Mouse (Mus musculus): ENCODE data around the gene Tnfrsf25.

The Tnfrsf25 gene

DNA sequence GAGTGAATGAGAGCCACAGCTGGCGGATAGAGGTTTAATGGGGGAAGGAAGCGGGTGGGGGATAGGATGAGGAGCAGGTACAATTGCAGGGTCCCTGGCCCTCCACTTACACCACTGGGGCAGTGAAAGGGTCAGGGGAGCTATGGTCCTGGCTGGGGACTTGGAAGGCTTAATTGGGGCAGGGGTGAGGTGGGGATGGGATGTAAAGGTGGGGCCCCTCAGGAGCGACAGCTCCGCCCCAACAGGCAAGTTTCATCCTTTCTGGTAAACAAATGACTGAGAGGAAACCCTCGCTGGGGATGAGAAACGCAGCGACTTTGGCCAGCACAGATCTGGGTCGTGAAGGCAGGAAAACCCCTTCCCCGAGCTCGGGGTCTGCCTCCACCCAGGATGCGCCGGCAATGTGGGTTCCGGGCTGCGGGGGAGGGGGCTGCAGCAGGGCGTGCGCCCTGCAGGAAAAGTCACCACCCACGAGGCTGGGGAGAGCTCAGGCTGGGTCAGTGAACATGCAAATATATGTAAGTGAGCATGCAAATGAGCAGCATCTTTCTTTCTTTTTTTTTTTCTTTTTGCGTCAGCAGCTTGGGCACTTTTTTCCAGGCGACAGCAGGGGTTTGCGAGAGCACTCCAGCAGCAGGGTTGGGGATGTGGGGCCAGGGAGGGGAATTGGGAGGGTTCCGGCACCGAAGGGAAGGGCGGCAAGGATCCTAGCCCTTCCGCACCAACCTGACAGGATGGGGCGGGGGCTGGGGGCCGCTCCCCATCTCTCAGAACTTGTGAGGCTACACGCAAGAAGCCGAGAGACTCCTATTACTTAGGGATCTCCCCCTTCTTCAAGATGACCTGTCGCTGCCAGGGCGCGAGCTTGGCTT, 4.8 kb downstream of the Tnfrsf25 start:
- TF ChIP-seq NANOG (IDR thresholded peaks at IDR 0.05; ENCODE audit: borderline replicate concordance, low read length), result no peak
- no peak for TF ChIP-seq POU5F1 (IDR thresholded peaks at IDR 0.05; ENCODE audit: borderline replicate concordance, low read length)
- TF ChIP-seq CTCF (conservative IDR thresholded peaks at IDR 0.05; ENCODE audit: low read length), result no peak
- H3K27me3 ChIP-seq (ENCODE audit: insufficient read depth, low read length), result peaks cover 89% of the 10 kb centered on the region
- peaks cover 89% of the 10 kb centered on the region for H3K4me1 ChIP-seq (replicated peaks; ENCODE audit: low read depth, low read length)
- peak overlapping the region; percentile 74 for H3K4me3 ChIP-seq (replicated peaks; ENCODE audit: low read length)
- peaks cover 21% of the 10 kb centered on the region for H3K36me3 ChIP-seq (ENCODE audit: insufficient read depth, low read length)
- 0 out of 2 replicates have a peak, but pooled peaks cover 4% of the 10 kb centered on the region for H3K9me3 ChIP-seq (ENCODE audit: low read length)

DNA sequence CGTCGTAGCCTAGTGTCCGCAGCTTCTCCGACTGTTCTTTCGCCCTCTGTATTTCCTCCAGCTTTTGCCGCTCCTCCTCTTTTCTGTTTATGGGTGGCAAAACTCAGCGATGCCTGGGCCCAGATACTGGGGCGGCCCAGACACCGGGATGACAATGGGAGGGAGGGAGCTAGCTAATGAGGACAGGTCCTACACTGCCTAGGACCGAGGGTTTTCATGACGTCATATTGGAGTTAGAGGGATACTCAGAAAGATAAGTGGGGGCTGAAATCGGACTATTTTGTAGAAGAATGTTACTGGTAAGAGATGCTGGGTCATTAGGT, 5.4 kb downstream of the Tnfrsf25 start:
- TF ChIP-seq CTCF (conservative IDR thresholded peaks at IDR 0.05; ENCODE audit: low read length), result no peak
- TF ChIP-seq POU5F1 (IDR thresholded peaks at IDR 0.05; ENCODE audit: borderline replicate concordance, low read length), result no peak
- no peak for TF ChIP-seq NANOG (IDR thresholded peaks at IDR 0.05; ENCODE audit: borderline replicate concordance, low read length)
- Histone ChIP-seq H3K27me3 (ENCODE audit: insufficient read depth, low read length) (peaks cover 95% of the 10 kb centered on the region), H3K4me1 (replicated peaks; ENCODE audit: low read depth, low read length) (peaks cover 87% of the 10 kb centered on the region), H3K36me3 (ENCODE audit: insufficient read depth, low read length) (peaks cover 21% of the 10 kb centered on the region), H3K4me3 (replicated peaks; ENCODE audit: low read length) (peak overlapping the region; percentile 74), H3K9me3 (ENCODE audit: low read length) (0 out of 2 replicates have a peak, but pooled peaks cover 4% of the 10 kb centered on the region)

DNA sequence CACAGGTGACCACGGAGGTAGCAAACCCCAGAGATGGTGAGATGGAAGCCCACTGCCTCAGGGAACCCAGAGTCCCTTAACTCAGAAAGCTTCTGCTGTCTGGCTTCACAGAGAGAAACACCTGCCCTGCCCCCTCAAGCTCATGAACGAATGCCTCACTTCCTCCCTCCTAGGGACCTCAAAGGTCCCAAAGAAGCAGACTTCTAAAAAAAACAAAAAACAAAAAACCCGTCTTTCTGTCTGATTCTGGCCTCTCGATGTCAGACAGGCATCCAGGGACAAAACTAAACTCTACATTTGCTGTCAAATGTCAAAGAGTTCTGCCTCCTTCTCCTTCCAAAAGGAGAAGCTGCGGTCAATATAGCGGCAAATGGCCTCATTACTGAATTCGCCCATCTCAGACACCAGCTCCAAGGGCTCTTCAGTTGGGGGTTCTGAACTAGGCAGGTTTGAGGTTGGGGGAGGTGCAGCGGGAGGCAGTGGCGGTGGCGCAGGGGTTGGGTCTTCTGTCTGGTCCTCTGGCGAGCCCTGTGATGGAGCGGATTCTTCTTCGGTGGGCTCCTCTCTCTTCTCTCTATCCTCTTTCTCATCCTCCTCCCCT, 8.7 kb downstream of the Tnfrsf25 start:
- TF ChIP-seq CTCF (conservative IDR thresholded peaks at IDR 0.05; ENCODE audit: low read length) (no peak), NANOG (IDR thresholded peaks at IDR 0.05; ENCODE audit: borderline replicate concordance, low read length) (no peak), POU5F1 (IDR thresholded peaks at IDR 0.05; ENCODE audit: borderline replicate concordance, low read length) (no peak)
- Histone ChIP-seq H3K4me3 (replicated peaks; ENCODE audit: low read length) (no peak overlapping the region), H3K4me1 (replicated peaks; ENCODE audit: low read depth, low read length) (peaks cover 85% of the 10 kb centered on the region), H3K27me3 (ENCODE audit: insufficient read depth, low read length) (peaks cover 96% of the 10 kb centered on the region), H3K36me3 (ENCODE audit: insufficient read depth, low read length) (0 out of 2 replicates have a peak, but pooled peaks cover 3% of the 10 kb centered on the region), H3K9me3 (ENCODE audit: low read length) (0 out of 2 replicates have a peak, but pooled peaks cover 4% of the 10 kb centered on the region)

DNA sequence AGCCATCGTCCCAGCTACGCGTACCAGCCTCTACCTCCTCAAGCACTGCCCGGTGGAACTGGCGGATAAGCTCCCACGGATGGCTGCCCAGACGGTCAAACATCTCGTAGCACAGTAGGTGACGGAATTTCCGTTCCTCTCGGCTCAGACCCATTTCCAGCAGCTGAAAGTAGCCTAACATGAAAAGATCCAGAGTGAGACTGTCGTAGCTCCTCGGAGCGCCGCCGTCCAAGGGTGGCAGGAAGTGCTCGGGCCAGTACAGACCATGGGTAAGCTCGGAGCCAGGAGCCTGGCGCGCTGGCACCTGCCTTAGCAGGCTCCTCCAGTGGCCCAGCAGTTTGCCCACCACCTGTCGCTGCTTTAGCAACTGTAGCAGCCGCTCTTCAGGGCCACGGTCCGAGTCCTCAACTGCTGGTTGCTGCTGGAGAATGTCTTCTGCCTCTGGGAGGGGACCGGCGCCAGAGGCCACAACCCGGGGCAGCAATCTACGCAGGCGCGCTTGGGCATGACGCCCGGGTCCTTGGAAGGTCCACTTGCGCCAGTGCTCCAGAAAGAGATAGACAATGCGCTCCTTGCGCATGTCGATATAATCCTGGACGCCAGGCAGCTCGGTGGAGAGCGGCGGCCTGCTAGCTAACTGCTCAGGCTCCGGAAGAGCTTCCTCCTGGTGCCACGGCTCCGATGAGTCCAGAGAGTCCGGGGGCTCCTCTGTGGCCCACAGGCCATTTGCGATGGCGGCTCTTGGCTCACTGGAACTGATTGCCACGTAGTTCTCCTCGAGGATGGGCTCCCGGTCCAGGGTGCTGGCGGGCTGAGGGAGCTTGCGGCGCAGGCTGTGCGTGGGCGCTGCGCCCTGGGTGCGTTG, 9.7 kb downstream of the Tnfrsf25 start:
- Histone ChIP-seq H3K9me3 (ENCODE audit: low read length) (0 out of 2 replicates have a peak, but pooled peaks cover 4% of the 10 kb centered on the region), H3K4me1 (replicated peaks; ENCODE audit: low read depth, low read length) (peaks cover 85% of the 10 kb centered on the region), H3K4me3 (replicated peaks; ENCODE audit: low read length) (peak overlapping the region; percentile 68), H3K27me3 (ENCODE audit: insufficient read depth, low read length) (peaks cover 96% of the 10 kb centered on the region), H3K36me3 (ENCODE audit: insufficient read depth, low read length) (0 out of 2 replicates have a peak, but pooled peaks cover 3% of the 10 kb centered on the region)
- no peak for TF ChIP-seq NANOG (IDR thresholded peaks at IDR 0.05; ENCODE audit: borderline replicate concordance, low read length)
- TF ChIP-seq POU5F1 (IDR thresholded peaks at IDR 0.05; ENCODE audit: borderline replicate concordance, low read length), result no peak
- no peak for TF ChIP-seq CTCF (conservative IDR thresholded peaks at IDR 0.05; ENCODE audit: low read length)

DNA sequence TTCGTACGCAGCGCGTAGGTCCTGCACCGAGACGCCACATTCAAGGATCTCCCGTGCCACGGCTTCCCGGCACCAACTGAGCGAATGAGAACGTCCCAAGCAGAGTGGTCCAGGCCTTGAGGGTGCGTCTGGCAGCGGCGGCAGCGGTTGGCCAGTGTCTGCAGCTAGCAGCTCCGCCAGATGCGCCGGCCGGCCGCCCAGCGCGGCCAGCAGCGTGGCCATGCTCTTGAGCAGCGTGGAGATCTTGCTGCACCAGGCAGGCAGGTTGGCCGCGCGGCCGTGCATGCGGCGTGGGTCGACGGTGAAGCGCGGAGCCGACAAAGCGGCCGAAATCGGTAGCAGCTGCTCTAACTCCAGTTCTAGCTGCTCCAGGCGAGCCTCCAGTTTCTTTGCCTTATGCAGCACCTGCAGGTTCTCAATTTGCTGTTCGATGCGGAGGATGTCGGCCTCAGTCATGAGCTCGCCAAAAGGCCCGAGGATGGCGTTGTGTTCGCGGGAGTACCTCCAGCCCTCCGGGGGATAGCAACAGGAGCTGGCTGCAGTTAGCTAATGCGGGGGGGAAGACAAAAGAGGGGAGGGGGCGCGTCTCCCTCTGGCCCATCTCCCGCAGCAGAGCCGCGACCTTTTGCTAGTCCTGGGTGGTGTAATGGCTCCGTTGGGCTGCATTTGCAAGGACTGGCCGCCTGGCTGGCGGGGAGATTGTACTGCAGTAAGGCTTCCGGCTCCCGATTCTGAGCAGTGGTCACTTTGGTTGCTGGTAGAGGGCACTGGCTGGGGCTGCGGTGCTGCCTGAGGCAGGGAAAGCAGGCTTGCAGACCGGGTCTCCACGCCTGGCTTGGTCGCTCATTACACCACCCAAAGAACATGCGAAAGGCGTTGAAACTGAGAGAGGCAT, 10.5 kb downstream of the Tnfrsf25 start:
- H3K4me1 ChIP-seq (replicated peaks; ENCODE audit: low read depth, low read length), result peaks cover 80% of the 10 kb centered on the region
- peaks cover 96% of the 10 kb centered on the region for H3K27me3 ChIP-seq (ENCODE audit: insufficient read depth, low read length)
- TF ChIP-seq CTCF (conservative IDR thresholded peaks at IDR 0.05; ENCODE audit: low read length) (no peak), NANOG (IDR thresholded peaks at IDR 0.05; ENCODE audit: borderline replicate concordance, low read length) (no peak), POU5F1 (IDR thresholded peaks at IDR 0.05; ENCODE audit: borderline replicate concordance, low read length) (no peak)
- 0 out of 2 replicates have a peak, but pooled peaks cover 3% of the 10 kb centered on the region for H3K36me3 ChIP-seq (ENCODE audit: insufficient read depth, low read length)
- H3K9me3 ChIP-seq (ENCODE audit: low read length), result 0 out of 2 replicates have a peak, but pooled peaks cover 4% of the 10 kb centered on the region
- H3K4me3 ChIP-seq (replicated peaks; ENCODE audit: low read length), result peak overlapping the region; percentile 68

DNA sequence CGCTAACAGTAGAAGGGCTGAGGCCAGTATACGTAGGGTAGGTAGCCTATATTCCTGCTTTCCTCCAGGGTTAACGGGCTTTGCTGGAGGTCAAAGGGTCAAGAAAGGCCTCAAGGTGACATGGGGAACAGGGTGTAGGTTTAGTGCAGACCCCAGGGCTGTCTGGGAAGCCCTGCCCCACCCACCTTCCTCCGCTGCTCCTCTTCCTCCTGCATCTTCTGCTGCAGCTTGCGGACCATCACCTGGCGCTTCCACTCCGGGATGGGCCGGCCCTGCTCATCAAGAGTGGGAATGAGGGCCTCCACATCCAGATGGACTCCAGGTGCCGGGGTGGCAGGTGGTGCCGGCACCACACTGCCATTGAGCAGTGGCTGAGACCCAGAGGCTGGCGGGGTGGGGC, 12.2 kb downstream of the Tnfrsf25 start:
- Histone ChIP-seq H3K36me3 (ENCODE audit: insufficient read depth, low read length) (0 out of 2 replicates have a peak, but pooled peaks cover 3% of the 10 kb centered on the region), H3K4me3 (replicated peaks; ENCODE audit: low read length) (peak overlapping the region; percentile 26; the same call in 1 of the 2 replicates), H3K9me3 (ENCODE audit: low read length) (0 out of 2 replicates have a peak, but pooled peaks cover 4% of the 10 kb centered on the region), H3K4me1 (replicated peaks; ENCODE audit: low read depth, low read length) (peaks cover 84% of the 10 kb centered on the region), H3K27me3 (ENCODE audit: insufficient read depth, low read length) (peaks cover 100% of the 10 kb centered on the region)
- TF ChIP-seq CTCF (conservative IDR thresholded peaks at IDR 0.05; ENCODE audit: low read length) (no peak), POU5F1 (IDR thresholded peaks at IDR 0.05; ENCODE audit: borderline replicate concordance, low read length) (no peak), NANOG (IDR thresholded peaks at IDR 0.05; ENCODE audit: borderline replicate concordance, low read length) (no peak)

DNA sequence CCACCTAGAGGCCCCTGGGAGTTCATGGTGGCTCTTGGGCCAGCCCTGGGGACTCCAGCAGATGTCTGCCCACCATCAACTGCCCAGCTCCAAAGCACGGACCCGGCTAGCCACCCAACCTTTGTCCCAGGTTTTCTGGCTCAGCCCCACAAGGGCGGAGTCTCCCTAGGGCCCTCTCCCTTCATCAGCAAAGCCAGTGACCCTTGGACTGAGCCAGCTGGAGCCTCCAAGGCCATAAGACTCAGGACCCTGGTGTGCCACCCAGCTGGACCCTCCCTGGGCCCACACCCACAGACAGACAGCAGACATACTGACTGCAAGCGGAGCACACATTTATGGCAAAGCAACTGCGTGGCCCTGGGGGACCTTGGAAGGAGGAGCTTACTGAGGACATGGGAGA, 13.1 kb downstream of the Tnfrsf25 start:
- Histone ChIP-seq H3K9me3 (ENCODE audit: low read length) (0 out of 2 replicates have a peak, but pooled peaks cover 4% of the 10 kb centered on the region), H3K4me3 (replicated peaks; ENCODE audit: low read length) (peak overlapping the region; percentile 26; the same call in 1 of the 2 replicates), H3K27me3 (ENCODE audit: insufficient read depth, low read length) (peaks cover 100% of the 10 kb centered on the region), H3K36me3 (ENCODE audit: insufficient read depth, low read length) (0 out of 2 replicates have a peak, but pooled peaks cover 3% of the 10 kb centered on the region), H3K4me1 (replicated peaks; ENCODE audit: low read depth, low read length) (peaks cover 85% of the 10 kb centered on the region)
- TF ChIP-seq POU5F1 (IDR thresholded peaks at IDR 0.05; ENCODE audit: borderline replicate concordance, low read length) (no peak), CTCF (conservative IDR thresholded peaks at IDR 0.05; ENCODE audit: low read length) (no peak), NANOG (IDR thresholded peaks at IDR 0.05; ENCODE audit: borderline replicate concordance, low read length) (no peak)
